Mouse (Mus musculus): ENCODE measurements around the gene Mettl5. TPM values are rescaled to one million over a fixed set of nuclear protein-coding genes. Genes with fewer than 3 reads are reported as not detected.

Mettl5 gene
- polyA plus RNA-seq, 1 experiment from 2014 or later, result 47.0 TPM

DNA sequence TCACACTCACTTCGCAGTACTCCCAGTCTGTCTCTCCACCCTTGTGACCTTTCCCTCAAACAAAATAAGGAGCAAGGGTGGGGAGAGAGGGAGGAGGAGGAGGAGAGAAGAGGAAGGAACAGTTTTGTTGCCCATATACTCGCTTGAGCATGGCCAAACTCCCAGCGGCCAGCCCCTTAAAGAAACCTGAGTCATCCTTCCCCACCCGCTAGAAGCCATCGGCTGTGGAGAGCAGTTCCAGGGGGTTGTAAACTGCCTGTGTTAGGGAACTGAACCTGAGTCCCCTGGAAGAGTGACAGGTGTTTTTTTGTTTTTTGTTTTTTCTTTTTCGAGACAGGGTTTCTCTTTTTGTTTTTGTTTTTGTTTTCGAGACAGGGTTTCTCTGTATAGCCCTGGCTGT is 5.4 kb upstream of the Mettl5 start:
- H3K4me3 ChIP-seq (replicated peaks; ENCODE audit: low read depth, low read length), result no peak overlapping the region
- H3K4me2 ChIP-seq (ENCODE audit: low read length), result no peak overlapping the region
- H3K36me3 ChIP-seq (ENCODE audit: insufficient read depth, low read length), result no peaks in the 10 kb centered on the region
- TF ChIP-seq CTCF (IDR thresholded peaks at IDR 0.05; ENCODE audit: low read depth), result no peak
- WGBS, result 30% methylated on average over 7 of the region's 7 CpGs
- H3K27me3 ChIP-seq (ENCODE audit: insufficient read depth, low read length), result no peaks in the 10 kb centered on the region
- no peaks in the 10 kb centered on the region for H3K4me1 ChIP-seq (replicated peaks; ENCODE audit: insufficient read depth, low read length)
- DNase-seq (ENCODE audit: low spot score), result no peak
- no peak overlapping the region for H3K27ac ChIP-seq
- no peaks in the 10 kb centered on the region for H3K9me3 ChIP-seq (replicated peaks; ENCODE audit: low read length)
- no peak for ATAC-seq (replicated peaks; ENCODE audit: low FRiP score, low read depth)
- no peak overlapping the region for H3K9ac ChIP-seq (ENCODE audit: low read depth, low read length)

DNA sequence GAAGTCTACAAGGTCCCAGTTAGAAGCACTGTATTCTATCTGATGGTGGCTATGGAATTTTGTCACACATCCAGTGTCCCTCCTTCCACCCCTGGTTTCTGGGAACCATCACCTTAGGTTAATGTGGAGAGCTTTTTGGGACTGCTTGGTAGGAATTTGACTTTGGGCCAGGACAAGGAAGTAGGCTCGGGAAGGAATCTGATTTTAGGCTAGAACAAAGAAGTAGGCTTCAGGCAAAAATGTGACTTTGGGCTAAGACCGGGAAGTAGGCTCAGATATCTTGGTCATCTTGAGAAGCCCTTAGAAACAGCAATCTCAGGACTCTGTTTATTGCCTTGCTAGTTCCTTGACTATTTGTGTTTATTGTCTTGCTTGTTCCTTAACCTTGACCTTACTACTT is 3.5 kb upstream of the Mettl5 start:
- Histone ChIP-seq H3K9ac (ENCODE audit: low read depth, low read length) (no peak overlapping the region), H3K4me3 (replicated peaks; ENCODE audit: low read depth, low read length) (no peak overlapping the region), H3K4me2 (ENCODE audit: low read length) (no peak overlapping the region), H3K27me3 (ENCODE audit: insufficient read depth, low read length) (no peaks in the 10 kb centered on the region), H3K27ac (no peak overlapping the region), H3K4me1 (replicated peaks; ENCODE audit: insufficient read depth, low read length) (0 out of 2 replicates have a peak, but pooled peaks cover 4% of the 10 kb centered on the region), H3K36me3 (ENCODE audit: insufficient read depth, low read length) (no peaks in the 10 kb centered on the region), H3K9me3 (replicated peaks; ENCODE audit: low read length) (no peaks in the 10 kb centered on the region)
- no peak for DNase-seq (ENCODE audit: low spot score)
- ATAC-seq (replicated peaks; ENCODE audit: low FRiP score, low read depth), result no peak
- TF ChIP-seq CTCF (IDR thresholded peaks at IDR 0.05; ENCODE audit: low read depth), result no peak
- 76% methylated on average over 2 of the region's 2 CpGs for WGBS

DNA sequence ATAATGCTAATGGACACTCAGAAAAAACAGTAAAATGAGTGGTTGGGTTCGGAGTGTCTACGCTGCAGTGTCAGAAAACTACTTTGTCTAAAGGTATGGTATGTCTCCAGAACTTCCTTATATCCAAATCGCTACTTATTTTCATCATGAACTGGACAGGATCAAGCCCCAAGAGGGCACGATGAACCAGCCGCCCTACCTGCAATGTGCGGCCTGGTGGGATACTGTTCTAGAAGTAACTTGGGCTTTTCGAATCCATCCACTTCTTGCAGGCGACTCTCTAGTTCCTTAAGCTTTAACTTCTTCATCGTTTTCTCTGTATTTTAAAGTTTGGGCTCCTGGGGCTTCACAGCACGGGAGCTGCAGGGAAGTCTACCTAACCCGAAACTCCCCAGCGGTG is 365 bp downstream of the Mettl5 start:
- no peak for TF ChIP-seq CTCF (IDR thresholded peaks at IDR 0.05; ENCODE audit: low read depth)
- DNase-seq (ENCODE audit: low spot score) (peak; percentile 24), ATAC-seq (replicated peaks; ENCODE audit: low FRiP score, low read depth) (no peak)
- peak overlapping the region; percentile 70 for H3K27ac ChIP-seq
- H3K4me1 ChIP-seq (replicated peaks; ENCODE audit: insufficient read depth, low read length), result 0 out of 2 replicates have a peak, but pooled peaks cover 4% of the 10 kb centered on the region
- H3K9ac ChIP-seq (ENCODE audit: low read depth, low read length), result peak overlapping the region; percentile 69
- H3K9me3 ChIP-seq (replicated peaks; ENCODE audit: low read length), result no peaks in the 10 kb centered on the region
- peak overlapping the region; percentile 56 for H3K4me2 ChIP-seq (ENCODE audit: low read length)
- no peaks in the 10 kb centered on the region for H3K27me3 ChIP-seq (ENCODE audit: insufficient read depth, low read length)
- WGBS, result 6% methylated on average over 12 of the region's 12 CpGs
- no peaks in the 10 kb centered on the region for H3K36me3 ChIP-seq (ENCODE audit: insufficient read depth, low read length)
- H3K4me3 ChIP-seq (replicated peaks; ENCODE audit: low read depth, low read length), result peak overlapping the region; percentile 59

DNA sequence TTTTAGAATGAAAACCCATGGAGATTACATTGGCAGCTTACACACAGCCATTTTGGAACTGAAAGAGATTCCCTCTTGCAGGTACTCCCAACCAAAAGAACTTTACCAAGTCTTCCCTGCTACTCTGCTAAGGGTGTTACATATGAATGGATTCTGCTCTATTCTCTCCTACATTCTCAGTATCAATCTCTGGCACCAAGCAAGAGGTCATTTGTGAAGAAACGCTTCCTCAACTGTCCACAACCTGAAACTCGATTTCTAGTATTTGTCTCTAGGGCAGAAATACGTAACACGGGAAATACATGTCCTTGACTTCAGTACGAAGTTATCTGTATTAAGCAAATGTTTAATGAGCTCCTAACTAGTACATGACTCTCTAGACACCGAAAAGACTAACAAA is 834 bp downstream of the Mettl5 start:
- TF ChIP-seq CTCF (IDR thresholded peaks at IDR 0.05; ENCODE audit: low read depth), result no peak
- Histone ChIP-seq H3K9ac (ENCODE audit: low read depth, low read length) (no peak overlapping the region), H3K36me3 (ENCODE audit: insufficient read depth, low read length) (no peaks in the 10 kb centered on the region), H3K27me3 (ENCODE audit: insufficient read depth, low read length) (no peaks in the 10 kb centered on the region), H3K27ac (peak overlapping the region; percentile 70; the same call in 1 of the 2 replicates), H3K9me3 (replicated peaks; ENCODE audit: low read length) (no peaks in the 10 kb centered on the region), H3K4me3 (replicated peaks; ENCODE audit: low read depth, low read length) (peak overlapping the region; percentile 59), H3K4me2 (ENCODE audit: low read length) (peak overlapping the region; percentile 56), H3K4me1 (replicated peaks; ENCODE audit: insufficient read depth, low read length) (0 out of 2 replicates have a peak, but pooled peaks cover 4% of the 10 kb centered on the region)
- DNase-seq (ENCODE audit: low spot score) (no peak), ATAC-seq (replicated peaks; ENCODE audit: low FRiP score, low read depth) (no peak)
- WGBS, result 58% methylated on average over 6 of the region's 6 CpGs

DNA sequence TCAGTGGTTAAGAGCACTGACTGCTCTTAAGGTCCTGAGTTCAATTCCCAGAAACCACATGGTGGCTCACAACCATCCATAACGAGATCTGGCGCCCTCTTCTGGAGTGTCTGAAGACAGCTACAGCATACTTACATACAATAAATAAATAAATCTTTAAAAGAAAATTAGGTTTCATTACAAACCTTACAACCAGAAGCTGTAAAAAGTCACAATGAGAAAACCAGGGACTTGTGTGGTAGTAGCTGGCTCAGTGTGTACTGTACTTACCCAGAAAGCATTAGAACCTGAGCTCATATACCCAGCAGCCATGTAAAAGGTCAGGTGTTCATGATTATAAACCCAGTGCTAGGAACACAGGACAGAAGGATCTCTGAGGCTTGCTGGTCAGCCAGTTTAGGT is 1.4 kb downstream of the Mettl5 start:
- Histone ChIP-seq H3K36me3 (ENCODE audit: insufficient read depth, low read length) (no peaks in the 10 kb centered on the region), H3K27me3 (ENCODE audit: insufficient read depth, low read length) (no peaks in the 10 kb centered on the region), H3K9me3 (replicated peaks; ENCODE audit: low read length) (no peaks in the 10 kb centered on the region), H3K4me1 (replicated peaks; ENCODE audit: insufficient read depth, low read length) (0 out of 2 replicates have a peak, but pooled peaks cover 4% of the 10 kb centered on the region), H3K27ac (no peak overlapping the region), H3K9ac (ENCODE audit: low read depth, low read length) (no peak overlapping the region), H3K4me2 (ENCODE audit: low read length) (0 out of 2 replicates have a peak overlapping the region, but pooled peaks have one; percentile 56), H3K4me3 (replicated peaks; ENCODE audit: low read depth, low read length) (no peak overlapping the region)
- WGBS, result 69% methylated on average over 2 of the region's 2 CpGs
- TF ChIP-seq CTCF (IDR thresholded peaks at IDR 0.05; ENCODE audit: low read depth), result peak; percentile 54
- ATAC-seq (replicated peaks; ENCODE audit: low FRiP score, low read depth) (no peak), DNase-seq (ENCODE audit: low spot score) (no peak)

DNA sequence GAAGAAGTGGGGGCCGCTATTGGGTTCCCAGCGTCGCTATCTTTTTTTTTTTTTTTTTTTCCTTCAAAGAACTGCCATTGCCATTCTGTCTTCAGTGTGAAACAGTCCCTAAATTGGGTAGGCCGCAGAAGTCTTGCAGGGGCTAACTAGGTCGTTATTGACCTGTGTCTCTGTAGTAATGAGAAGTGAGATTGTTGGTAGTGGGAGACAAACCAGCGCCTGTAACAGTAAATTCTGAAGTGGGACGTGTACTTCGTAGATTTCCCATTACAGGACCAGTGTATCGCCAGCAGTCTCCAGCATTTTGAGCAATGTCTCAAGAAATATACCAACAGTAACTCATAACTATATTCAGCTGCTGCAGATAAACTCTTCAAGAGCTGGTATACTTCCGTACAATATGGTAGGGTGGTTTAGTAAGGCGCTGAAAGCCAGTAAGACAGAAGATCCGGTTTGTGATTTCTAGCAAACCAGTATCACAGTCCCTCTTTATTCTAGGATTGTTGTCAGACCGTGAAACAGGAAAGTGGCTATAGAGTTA is 23.2 kb downstream of the Mettl5 start:
- Histone ChIP-seq H3K4me2 (ENCODE audit: low read length) (peak overlapping the region; percentile 71), H3K4me1 (replicated peaks; ENCODE audit: insufficient read depth, low read length) (peaks cover 11% of the 10 kb centered on the region), H3K9ac (ENCODE audit: low read depth, low read length) (peak overlapping the region; percentile 99), H3K36me3 (ENCODE audit: insufficient read depth, low read length) (peaks cover 8% of the 10 kb centered on the region), H3K27me3 (ENCODE audit: insufficient read depth, low read length) (no peaks in the 10 kb centered on the region), H3K9me3 (replicated peaks; ENCODE audit: low read length) (no peaks in the 10 kb centered on the region), H3K4me3 (replicated peaks; ENCODE audit: low read depth, low read length) (peak overlapping the region; percentile 100), H3K27ac (peak overlapping the region; percentile 97; the same call in 1 of the 2 replicates)
- no peak for ATAC-seq (replicated peaks; ENCODE audit: low FRiP score, low read depth)
- peak; percentile 32 for DNase-seq (ENCODE audit: low spot score)
- WGBS, result under 1% methylated on average over 13 of the region's 13 CpGs
- TF ChIP-seq CTCF (IDR thresholded peaks at IDR 0.05; ENCODE audit: low read depth), result no peak

Measured in kidney, postnatal 0 days (tissue).